Mouse (Mus musculus) adrenal gland (tissue): ENCODE data around the gene Ccdc97.

Source experiments
- intact Hi-C: fragments of 180-260 bp; cut with DNase I; formaldehyde crosslinking; loops from one replicate; pipeline ENCODE4 v1.15.1; 2025

Gene Ccdc97

DNA sequence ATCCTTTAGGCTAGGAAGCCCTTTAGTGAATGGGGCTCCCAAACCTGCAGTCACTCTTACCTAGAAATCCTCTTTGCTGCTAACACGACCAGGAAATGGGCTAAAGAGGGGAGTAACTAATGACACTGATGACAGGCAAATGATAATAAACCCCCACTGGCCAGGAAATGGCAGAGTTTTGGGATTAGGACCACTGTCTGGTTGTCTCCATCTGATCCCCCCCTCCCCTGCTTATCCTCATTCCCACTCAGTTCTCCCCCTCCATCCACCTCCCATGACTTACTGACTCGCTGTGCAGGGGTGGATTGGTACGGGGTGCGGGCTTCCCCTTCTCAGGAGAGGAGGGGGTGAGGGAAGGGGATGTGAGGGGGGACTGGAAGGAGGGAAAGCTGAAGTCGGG lies 28.8 kb downstream of the Ccdc97 start:
- intact Hi-C loops, result no loop called here

DNA sequence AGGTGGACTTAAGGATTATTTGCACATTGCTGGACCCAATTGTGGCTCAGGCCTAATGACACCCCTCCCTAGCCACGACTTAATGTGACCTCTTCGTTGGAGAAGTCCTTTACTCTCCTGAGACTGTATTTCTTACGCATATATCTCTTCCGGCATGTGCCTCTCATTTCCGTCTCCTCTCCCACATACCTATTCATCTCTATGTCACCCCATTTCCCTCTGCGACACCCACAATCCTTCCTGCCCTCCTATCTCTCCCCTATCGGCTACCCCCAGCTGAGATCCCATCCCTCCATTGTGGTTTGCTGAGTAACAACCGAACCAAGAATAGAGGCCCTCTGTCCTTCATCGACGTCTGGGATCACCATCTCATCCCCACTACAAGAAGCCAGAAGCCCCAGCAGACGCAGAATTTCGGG lies 29.3 kb downstream of the Ccdc97 start:
- intact Hi-C loops, result no loop called here

DNA sequence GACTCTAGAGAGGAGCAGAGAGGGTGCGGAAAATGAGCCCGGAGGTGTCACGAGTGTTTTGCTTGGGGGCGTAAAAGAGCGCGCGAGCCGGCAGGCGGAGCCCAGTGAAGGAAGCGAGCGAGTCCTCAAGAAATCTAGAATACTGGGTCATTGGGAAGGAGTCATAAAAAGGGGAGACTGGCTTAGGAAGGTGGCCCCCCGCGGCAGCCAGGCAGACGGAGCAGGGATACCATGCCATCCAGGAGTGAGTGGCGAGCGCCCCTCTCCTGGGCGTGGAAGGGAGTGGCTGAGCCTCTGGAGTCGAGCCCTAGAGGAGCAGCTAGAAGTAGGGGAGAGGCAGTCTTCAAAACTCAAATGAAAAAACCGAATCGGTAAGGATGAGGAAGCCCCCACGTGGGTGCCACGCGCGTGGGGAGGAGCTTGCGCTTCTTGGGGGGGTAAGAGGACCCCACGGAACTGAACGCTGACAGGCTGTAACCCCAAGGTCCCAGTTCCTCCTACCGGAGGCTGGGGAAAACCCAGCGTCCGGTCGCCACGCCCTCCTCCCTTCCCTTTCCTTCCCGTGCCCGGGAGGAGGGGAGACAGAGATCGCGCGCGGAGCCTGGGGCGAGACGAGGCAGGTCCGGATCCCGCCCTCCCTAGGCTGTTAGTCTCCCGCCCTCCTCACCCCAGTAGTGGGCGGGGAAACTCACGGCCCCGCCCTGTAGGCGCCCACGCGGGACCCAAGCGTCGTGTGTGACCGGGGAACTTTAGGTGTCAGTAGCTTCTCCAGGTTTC lies 29.9 kb downstream of the Ccdc97 start:
- intact Hi-C loops, result no loop called here

DNA sequence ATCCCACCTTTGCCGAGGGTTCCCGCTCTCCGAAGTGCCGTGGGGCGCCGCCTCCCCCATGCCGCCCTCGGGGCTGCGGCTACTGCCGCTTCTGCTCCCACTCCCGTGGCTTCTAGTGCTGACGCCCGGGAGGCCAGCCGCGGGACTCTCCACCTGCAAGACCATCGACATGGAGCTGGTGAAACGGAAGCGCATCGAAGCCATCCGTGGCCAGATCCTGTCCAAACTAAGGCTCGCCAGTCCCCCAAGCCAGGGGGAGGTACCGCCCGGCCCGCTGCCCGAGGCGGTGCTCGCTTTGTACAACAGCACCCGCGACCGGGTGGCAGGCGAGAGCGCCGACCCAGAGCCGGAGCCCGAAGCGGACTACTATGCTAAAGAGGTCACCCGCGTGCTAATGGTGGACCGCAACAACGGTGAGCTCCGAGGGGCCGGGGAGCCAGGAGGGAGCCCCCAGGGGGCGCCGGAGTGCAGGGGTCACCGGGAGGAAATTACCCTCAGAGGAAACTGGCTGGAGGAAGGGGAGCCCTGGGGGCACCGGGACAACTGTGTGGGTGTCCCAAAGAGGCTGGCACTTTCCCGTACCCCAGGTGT lies 31.0 kb downstream of the Ccdc97 start:
- intact Hi-C loops, result no loop called here

DNA sequence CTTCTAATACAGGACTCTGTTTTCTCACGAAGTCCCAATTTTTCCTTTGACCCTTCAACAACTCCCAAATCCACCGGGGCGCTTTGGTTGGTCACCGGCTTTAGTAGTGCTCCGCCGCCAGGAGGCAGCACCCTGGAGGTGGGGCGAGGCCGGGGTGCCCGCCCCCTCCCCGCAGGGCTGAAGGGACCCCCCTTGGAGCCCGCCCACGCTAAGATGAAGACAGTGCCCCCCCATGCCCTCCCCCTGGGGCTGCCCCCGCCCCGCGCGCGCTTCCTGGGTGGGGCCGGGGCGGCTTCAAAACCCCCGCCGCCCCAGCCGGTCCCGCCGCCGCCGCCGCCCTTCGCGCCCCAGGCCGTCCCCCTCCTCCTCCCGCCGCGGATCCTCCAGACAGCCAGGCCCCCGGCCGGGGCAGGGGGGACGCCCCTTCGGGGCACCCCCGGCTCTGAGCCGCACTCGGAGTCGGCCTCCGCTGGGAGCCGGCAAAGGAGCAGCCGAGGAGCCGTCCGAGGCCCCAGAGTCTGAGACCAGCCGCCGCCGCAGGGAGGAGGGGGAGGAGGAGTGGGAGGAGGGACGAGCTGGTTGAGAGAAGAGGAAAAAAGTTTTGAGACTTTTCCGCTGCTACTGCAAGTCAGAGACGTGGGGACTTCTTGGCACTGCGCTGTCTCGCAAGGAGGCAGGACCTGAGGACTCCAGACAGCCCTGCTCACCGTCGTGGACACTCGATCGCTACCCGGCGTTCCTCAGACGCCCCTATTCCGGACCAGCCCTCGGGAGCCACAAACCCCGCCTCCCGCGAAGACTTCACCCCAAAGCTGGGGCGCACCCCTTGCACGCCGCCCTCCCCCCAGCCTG lies 32.0 kb downstream of the Ccdc97 start, which contains the start of gene Tgfb1:
TSS of gene Tgfb1 (plus strand) at position 323 of the 852 bp plus-strand sequence.
- intact Hi-C loops, result no loop called here

DNA sequence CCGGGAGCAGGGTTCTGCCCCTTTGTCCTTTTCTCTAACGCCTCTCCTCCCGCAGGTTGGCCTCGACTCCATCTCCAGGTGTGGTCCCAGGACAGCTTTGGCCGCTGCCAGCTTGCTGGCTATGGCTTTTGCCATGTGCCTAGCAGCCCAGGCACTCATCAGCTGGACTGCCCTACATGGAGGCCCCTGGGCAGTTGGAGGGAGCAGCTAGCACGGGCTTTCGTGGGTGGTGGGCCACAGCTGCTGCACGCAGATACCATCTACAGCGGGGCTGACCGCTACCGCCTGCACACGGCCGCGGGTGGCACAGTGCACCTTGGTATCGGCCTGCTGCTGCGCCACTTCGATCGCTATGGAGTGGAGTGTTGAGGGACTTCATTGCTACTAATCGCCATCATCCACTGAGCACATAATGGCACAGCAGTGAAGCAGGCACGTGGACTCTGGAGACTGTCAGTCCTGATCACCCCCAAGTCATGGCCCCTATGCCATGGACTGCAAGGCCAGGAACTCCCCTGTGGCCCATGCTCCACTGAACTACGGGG lies 32.9 kb downstream of the Ccdc97 start:
- intact Hi-C loops, result no loop called here

DNA sequence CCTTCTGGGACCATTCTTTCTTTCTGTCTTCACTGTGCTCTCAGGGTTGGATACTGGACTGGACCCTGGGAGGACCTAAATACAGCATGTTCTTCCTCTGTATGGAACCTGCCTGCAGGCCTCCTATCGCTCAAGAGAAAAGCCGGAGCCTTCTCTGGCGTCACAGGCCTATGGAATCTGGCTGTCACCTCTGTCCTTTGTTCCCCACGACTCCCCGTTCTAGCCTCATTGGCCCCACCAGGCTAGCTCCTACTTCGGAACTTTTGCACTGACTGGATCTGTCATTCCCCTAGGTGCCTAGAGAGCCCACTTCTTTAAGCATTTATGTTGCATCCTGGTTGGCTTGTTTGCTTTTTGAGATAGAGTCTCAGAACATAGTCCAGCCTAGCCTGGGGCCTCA lies 34.2 kb downstream of the Ccdc97 start:
- intact Hi-C loops, result no loop called here

DNA sequence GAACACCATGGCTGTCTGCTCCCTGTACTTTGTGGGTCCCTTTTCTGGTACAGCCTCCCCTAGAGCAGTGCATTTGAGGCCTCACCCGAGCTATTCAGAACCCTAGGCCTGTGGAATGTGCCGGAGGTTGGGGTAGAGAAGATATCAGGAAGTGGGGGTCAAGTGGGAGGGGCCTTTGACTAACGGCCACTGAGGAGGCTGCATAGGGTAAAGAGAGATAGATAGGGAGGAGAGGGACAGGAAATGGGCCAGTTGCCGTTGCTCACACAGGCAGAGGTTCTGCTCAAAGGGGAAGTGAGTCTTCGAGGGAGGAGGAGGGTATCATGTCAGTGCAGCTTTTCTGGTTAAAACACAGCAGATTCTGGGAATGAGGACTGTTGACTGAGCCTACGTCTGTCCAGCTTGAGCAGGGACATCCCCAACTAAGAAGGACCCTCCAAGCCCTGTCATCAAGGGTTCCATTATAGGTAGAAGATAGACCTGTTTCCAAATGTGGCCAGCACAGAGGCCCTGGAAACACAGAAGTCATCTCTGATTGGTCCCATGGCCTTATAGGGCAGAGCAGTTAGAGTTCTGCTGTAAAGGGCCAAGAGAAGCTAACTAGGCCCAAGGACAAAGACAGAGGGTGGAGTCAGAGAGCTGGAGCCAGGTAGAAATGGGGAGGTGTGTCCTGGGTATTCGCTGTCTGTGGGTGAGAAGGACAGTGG lies 35.3 kb downstream of the Ccdc97 start:
- intact Hi-C loops, result no loop called here

DNA sequence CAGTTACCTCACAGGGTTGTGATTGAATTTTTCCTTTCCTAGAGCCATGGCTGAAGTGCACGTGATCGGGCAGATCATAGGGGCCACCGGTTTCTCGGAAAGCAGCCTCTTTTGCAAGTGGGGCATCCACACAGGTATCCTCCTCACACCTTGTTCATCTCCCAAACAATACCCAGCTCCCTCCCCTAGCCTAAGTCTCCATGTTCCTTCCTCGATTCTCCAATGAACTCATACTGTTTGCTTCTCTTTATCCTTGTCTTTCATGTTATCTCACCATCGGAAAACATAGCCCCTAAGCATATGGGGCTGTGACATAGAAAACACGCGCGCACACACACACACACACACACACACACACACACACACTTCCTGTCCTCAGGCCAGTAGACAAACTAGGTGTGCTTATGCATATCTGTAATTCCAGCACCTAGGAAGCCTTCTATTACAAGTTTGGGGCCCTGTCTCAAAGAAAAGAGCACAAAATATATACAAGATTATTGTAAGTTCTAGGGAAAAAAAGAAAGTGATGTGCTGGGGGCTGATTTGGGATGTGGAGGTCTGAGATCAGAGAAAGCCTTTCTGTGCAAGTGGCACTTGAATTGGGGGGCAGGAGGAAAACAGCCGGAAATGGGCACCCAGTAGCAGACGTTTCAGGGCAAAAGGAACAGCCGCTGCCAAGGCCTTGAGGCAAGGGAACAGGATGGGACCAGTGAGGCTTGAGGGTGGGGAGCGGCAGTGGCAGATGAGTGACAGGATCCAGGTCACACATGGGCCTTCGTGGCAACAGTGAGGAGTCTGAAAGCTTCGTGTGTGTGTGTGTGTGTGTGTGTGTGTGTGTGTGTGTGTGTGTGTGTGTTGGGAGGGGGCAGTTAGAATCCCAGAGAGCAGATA lies 37.3 kb downstream of the Ccdc97 start:
- intact Hi-C loops, result no loop called here

DNA sequence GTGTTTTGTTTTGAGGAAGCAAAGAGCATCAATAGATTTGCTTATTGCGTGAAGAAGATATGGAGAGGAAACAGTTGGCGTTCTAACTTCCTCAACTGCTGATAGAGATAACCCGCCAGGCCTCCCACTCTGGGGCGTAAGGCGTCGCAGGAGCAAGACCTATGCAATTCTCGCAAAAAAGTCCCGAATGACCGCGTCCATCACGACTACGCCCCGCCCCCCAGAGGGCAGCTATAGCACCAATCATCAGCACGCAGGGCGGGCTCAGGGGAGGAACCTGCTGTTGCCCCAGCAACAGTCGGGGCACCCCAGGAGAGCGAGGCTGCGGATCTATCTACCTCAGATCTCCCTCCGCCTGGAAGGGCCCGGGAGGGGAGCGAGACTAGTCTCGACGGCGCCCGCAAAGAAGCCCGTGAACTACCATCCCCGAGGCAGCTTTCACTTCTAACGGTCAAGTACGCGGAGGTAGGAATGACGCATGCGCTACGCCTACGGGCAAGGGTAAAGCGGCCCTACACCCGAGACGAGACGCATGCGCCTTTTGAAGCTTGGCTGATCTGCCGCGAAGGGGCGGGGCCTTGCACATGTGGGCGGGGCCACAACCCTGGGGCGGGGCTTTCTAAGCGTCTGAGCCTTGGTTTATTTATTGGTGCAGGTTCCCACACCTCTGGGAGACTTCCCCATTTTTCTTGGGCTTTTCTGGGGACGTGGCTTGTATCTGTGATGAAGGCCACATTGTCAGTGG lies 38.2 kb downstream of the Ccdc97 start, which contains the start of gene B9d2:
TSS of gene B9d2 (plus strand) at position 267 of the 745 bp plus-strand sequence.
- intact Hi-C loops, result no loop called here

DNA sequence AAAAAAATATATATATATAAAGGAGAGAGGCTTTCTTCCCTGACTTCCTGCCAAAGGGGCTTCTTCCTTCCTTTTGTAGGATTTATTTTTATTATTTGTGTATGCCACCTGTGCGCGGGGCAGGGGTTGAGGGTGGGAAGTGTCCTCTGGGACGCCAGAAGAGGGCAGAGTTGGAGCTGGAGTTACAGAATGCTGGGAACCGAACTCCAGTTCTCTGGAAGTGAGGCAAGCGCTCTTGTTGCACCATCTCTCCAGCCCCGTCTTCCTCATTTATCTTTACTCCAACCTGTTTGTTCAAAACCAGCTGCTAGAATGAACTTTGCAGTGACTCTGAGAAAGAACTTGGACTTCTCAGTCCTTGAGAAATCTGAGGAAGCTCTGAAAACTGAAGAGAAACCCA lies 38.9 kb downstream of the Ccdc97 start:
- intact Hi-C loops, result no loop called here

DNA sequence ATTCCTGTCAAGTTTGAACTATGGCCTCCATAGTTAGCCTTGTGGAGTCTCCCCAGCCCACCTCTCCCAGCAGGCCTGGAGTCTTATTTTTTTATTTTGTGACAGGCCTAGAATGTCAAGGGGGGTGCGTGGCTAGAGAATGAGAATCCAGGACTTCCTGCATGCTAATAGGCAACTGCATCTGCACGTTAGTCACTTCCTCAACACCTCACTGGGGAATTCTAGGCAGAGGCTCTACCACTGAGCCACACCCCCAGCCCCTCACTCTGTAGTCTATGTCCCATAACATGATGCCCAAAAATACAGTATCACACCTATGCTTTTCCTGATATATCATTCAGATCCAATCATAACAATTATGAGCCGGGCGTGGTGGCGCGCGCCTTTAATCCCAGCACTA lies 41.9 kb downstream of the Ccdc97 start:
- intact Hi-C loops, result no loop called here

DNA sequence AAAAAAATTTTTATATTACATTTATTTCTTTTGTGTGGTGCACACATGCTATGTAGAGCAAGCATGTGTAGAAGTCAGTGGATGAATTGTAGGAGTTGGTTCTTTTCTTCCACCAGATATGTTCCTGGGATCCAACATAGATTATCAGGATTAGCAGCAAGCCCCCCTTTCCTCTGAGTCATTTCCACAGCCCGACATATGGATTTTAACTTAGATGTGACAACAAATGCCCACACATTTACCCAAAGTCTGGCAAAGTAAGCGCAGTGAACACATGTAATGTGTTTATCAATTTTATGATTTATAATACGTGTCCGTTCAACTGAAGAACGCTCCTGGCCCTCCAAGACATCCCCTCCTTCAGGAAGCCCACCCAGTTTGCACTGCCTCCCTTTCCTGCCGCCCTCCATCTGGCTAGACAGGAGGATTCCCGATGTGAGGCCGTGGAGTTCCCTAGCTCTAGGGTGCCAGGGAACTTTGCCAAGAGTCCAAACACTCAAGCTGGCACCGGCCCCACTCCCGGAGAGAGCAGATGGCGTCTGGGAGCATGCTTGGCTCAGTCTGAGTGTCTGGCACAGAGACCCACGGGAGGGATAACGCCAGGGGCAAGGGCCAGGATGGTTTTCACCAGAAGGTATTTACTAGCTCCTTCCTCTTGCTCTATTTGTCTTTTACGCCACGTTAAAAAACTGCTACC lies 42.7 kb downstream of the Ccdc97 start:
- intact Hi-C loops, result no loop called here

DNA sequence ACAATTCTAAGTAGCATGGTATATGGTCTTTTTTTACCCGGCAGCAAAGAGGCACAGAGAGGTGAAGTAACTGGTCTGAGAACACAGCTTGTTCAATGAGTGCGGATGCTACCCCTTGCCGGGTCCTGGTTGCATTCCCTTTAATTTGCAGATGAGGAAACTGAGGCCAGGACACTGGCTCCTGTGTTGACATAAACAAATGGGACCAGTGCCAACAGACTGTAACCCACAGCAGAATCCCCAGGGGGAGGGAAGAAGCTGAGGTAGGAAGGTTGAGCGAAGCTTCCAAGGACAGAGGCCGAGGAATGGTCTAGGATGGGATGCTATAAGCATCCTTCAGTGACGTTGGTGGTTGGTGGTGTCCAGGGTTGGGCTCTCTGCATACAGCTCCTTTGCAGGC lies 43.5 kb downstream of the Ccdc97 start:
- intact Hi-C loops, result no loop called here

DNA sequence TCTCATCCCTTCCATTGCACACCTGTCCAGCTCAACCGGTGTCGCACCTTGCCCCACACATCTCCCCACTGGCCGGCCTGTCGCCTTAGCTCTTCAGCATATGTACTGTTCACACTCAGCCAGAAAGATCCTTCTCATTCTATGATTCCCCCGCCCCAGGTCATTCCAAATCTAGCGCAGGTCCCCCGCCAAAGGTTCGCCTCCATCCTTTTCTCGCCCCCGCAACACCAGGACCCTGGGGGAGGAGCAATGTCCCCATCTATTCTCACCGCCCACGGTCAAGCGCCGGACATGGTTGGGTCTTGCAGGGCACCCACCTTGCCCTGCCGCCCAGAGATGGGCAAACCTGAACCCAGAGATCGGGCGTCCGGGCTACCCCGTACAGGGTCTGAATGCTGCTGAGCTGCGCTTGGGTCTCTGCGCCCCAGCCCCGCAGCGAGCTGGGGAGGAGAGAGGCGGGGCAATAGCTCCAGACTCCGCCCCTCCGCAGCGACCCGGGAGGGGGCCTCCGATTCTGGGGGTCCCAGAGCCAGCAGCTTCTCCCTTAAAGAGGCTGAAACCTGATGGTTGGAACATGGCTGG lies 44.1 kb downstream of the Ccdc97 start, which contains the start of gene Tmem91:
TSS of gene Tmem91 (minus strand) at position 448 of the 582 bp plus-strand sequence.
- intact Hi-C loops, result no loop called here

DNA sequence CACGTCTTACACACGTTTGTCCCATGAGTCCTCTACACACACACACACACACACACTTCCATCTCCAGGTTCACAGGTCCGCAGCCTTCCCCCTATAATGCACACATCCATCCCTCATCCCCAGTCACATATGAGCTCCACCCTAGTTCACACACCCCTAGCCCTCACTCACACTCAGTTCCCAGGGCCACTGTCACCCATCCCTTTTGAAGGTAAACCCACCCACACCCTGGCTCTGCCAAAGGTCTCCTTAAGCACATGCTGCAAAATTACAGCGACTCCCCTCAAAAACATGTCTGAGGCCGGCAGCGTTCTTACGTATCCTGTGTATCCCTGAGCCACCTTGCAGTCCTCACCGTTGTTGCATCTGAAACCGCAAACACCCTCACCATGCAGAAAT lies 44.6 kb downstream of the Ccdc97 start:
- intact Hi-C loops, result no loop called here

DNA sequence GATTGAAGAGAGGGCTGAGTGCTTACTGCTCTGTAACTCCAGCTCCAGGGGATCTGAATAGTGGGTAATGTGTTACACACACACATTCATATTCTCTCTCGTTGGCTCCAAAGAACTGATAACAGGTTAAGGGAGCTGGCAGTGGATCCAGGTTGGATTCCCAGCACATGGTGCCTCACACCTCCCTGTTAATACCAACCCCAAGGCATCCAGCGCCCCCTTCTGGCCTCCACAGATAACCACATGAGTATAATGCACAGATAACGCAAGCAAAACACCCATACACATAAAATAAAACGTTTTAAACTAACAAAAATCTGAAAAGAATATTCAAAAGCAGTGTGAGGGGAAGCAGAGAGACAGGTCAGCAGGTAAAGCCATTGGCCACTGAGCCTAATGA lies 46.4 kb downstream of the Ccdc97 start:
- intact Hi-C loops, result no loop called here

DNA sequence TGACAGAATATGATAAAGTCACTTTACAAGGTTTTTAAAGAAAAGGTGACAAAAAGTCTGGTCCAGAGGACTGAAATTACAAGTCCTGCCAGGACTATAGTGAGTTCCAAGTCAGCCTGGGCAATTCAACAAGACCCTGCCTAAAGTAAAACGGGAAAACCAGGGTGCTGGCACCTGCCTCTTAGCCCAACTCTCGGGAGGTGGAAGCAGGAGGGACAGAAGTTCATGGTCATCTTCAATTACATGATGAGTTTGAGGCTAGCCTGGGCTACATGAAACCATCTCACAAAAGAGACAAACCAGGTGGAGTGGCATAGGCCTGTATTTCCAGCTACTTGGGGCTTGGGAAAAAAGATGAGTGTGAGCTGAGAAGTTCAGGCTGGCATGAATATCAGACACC lies 47.2 kb downstream of the Ccdc97 start:
- intact Hi-C loops, result no loop called here
